Mouse (Mus musculus) neural tube, embryonic 13.5 days (tissue): ENCODE measurements around the gene Kcnk7. TPM values are rescaled to one million over a fixed set of nuclear protein-coding genes. Genes with fewer than 3 reads are reported as not detected.

Experiments
- ATAC-seq: fragments of 200-750 bp; cut with Nextera tagmentation; 2 replicates; pipeline ENCODE4 v1.8.0; 2017; ENCODE audit warnings: low read depth, mild to moderate bottlenecking, moderate TSS enrichment, moderate library complexity
- H3K27ac ChIP-seq: fragments of 300-500 bp; sonication (generic); replicated peaks from 2 replicates; pipeline ENCODE4 v1.5.1; 2015; ENCODE audit warnings: moderate library complexity, mild to moderate bottlenecking, inconsistent platforms
- H3K27me3 ChIP-seq: fragments of 300-500 bp; sonication (generic); 2 replicates; pipeline ENCODE4 v1.6.1; 2015; ENCODE audit warnings: mild to moderate bottlenecking, inconsistent platforms
- H3K36me3 ChIP-seq: fragments of 300-500 bp; sonication (generic); 2 replicates; pipeline ENCODE4 v1.6.1; 2015; ENCODE audit warnings: mild to moderate bottlenecking, inconsistent platforms
- H3K4me1 ChIP-seq: fragments of 300-500 bp; sonication (generic); replicated peaks from 2 replicates; pipeline ENCODE4 v1.6.1; 2015; ENCODE audit warnings: inconsistent platforms
- H3K4me2 ChIP-seq: fragments of 300-500 bp; sonication (generic); 2 replicates; pipeline ENCODE4 v1.6.1; 2015; ENCODE audit warnings: inconsistent platforms, mild to moderate bottlenecking, moderate library complexity
- H3K4me3 ChIP-seq: fragments of 300-500 bp; sonication (generic); 2 replicates; pipeline ENCODE4 v1.5.1; 2015; ENCODE audit warnings: mild to moderate bottlenecking, inconsistent platforms
- H3K9ac ChIP-seq: fragments of 300-500 bp; sonication (generic); 2 replicates; pipeline ENCODE4 v1.6.1; 2015; ENCODE audit warnings: moderate library complexity, mild to moderate bottlenecking, inconsistent platforms
- H3K9me3 ChIP-seq: fragments of 300-500 bp; sonication (generic); 2 replicates; pipeline ENCODE4 v1.6.1; 2016; ENCODE audit warnings: inconsistent platforms
- WGBS: fragments of 180-500 bp; shearing (Covaris S2); methylation state at CpG from one replicate; pipeline ENCODE4 v1.1.7; 2015; 5-methylcytosine and 5-hydroxymethylcytosine counted together
- polyA plus RNA-seq: library from polyadenylated mRNA; unstranded; fragments of >200 nt; fragmentation: Nextera tagmentation; extraction: Ambion mirVana; gene quantifications from 2 replicates; pipeline ENCODE4 v1.2.1, GENCODE M21; 2015

Kcnk7 gene
- polyA plus RNA-seq, 1 experiment from 2014 or later = not detected

DNA sequence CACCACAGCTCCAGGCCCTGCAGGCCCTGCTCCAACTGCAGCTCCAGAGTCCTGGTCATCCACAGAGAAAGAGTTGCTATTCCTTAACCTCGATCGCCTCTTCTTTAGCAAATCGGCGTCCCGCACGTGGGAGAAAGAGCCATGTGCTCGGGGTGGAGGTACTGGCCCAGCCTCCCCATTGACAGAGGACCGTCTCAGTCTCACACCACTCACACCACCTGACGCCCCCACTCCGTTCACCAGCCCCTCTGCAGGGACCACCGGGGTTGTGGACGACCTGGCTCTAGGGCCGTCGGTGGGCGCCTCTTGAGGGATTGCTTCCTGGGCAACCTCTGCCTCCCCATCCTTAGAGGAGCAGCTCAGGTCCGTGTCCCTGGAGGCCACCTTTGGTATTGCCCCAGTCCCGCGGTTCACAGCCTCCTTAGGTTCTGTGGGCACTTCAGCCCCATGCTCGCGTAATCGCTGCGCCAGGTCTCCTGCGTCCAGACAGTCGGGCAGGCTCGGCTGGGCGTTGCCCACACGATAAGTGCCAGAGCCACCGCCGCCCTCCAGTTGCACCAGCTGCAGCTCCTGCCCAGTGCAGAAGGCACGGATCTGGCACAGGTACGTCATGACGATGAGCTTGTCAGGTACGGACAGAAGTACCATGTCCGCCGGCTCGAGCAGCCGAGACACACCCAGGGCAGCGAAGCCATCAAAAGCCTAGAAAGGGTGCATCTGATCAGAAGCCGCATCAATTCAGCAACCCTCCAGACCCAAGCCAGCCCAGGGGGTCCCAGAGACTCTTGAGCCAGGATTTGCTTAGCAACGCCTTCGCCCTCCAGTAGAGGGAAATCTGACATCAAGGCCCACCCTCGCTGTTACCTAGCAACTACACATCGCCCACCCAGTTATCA lies 11.9 kb downstream of the Kcnk7 start:
- no peak overlapping the region; the same call in 1 of the 2 replicates for H3K4me3 ChIP-seq
- ATAC-seq = peak; percentile 46; the same call in 1 of the 2 replicates
- H3K4me2 ChIP-seq = peak overlapping the region; percentile 44
- H3K27me3 ChIP-seq = no peaks in the 10 kb centered on the region
- peak overlapping the region; percentile 53; the same call in 1 of the 2 replicates for H3K9ac ChIP-seq
- H3K27ac ChIP-seq = no peak overlapping the region
- H3K9me3 ChIP-seq = no peaks in the 10 kb centered on the region
- WGBS = 16% methylated on average over 43 of the region's 43 CpGs
- peaks cover 29% of the 10 kb centered on the region for H3K4me1 ChIP-seq
- peaks cover 90% of the 10 kb centered on the region for H3K36me3 ChIP-seq

DNA sequence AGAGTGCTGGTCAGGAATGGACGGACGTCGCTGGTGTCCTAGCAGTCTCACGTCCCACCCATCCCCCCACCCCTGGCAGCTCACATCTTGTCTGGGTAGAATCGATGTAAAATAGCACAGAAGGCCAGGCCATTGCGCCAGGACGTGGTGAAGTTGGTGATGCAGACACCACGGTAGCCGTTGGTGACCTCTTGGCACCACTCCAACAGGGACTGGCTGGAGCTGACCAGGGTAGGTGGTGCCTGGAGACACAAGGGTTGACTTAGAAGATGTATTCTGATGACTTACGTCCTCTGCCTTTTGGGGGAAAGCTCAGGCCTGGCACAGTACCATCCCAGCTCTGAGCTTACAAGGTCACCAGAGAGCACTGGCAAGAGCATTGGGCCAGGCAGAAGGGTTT lies 12.8 kb downstream of the Kcnk7 start:
- no peak overlapping the region for H3K27ac ChIP-seq
- H3K9ac ChIP-seq = 0 out of 2 replicates have a peak overlapping the region, but pooled peaks have one; percentile 26
- H3K4me2 ChIP-seq = no peak overlapping the region
- H3K27me3 ChIP-seq = no peaks in the 10 kb centered on the region
- 61% methylated on average over 10 of the region's 10 CpGs for WGBS
- H3K4me3 ChIP-seq = no peak overlapping the region
- no peak for ATAC-seq
- no peaks in the 10 kb centered on the region for H3K9me3 ChIP-seq
- H3K36me3 ChIP-seq = peaks cover 94% of the 10 kb centered on the region
- H3K4me1 ChIP-seq = peaks cover 29% of the 10 kb centered on the region

DNA sequence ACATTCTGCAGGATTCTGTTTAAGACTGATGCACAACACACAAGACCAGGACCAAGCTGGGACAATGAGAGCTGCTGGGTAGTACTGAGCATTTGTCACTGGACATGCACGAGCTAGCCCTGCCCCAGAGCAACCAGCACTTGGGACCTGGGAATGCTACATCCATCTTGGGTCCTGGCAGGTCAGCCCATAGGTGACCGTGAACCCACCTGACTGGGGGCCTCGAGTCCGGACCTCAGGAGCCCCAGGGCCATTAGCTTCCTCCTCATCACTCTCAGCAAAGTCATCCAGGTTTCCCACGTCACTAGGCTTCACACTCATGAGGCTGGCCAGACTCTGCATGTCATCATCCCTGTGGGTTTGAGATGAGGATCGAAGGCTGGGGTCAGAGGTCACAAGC lies 17.1 kb downstream of the Kcnk7 start:
- H3K36me3 ChIP-seq = peaks cover 85% of the 10 kb centered on the region

DNA sequence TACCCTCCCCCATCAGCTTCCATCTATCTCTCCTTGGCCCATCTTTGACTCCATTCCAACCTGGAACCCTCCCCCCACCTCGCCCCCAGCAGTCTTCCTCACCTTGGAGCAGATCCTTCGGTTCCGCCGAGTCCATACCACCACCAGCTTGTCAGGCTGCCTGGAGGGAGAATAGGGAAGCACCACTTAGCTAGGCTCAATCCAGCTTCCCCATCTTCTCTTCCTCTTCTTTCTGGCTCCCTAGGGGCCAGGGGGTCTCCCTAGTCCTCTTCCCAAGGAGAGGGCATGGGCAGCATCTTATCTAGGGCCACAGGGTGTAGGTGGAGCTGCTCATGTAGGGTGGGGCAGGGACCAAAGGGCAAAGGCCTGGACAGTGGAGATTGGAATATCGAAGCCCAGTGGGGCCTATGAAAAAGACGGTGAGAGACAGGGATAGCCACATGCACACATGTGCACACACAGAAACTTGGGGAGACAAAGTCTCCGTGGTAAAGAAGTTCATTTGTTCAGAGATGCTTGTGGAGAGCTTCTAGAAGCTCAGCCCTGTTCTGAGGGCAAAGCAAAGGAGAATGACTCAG lies 18.8 kb downstream of the Kcnk7 start:
- Histone ChIP-seq H3K36me3 (peaks cover 73% of the 10 kb centered on the region), H3K4me3 (no peak overlapping the region), H3K4me2 (no peak overlapping the region), H3K9me3 (no peaks in the 10 kb centered on the region), H3K9ac (no peak overlapping the region), H3K4me1 (peaks cover 42% of the 10 kb centered on the region), H3K27me3 (no peaks in the 10 kb centered on the region), H3K27ac (no peak overlapping the region)
- ATAC-seq = no peak
- WGBS = 91% methylated on average over 7 of the region's 7 CpGs

More for the DNA sequence above, 17.1 kb downstream of the Kcnk7 start:
- no peaks in the 10 kb centered on the region for H3K9me3 ChIP-seq
- no peak overlapping the region for H3K4me3 ChIP-seq
- no peak overlapping the region for H3K4me2 ChIP-seq
- 94% methylated on average over 6 of the region's 6 CpGs for WGBS
- H3K27me3 ChIP-seq = no peaks in the 10 kb centered on the region
- no peak for ATAC-seq
- no peak overlapping the region for H3K27ac ChIP-seq
- H3K9ac ChIP-seq = no peak overlapping the region
- peaks cover 37% of the 10 kb centered on the region for H3K4me1 ChIP-seq

DNA sequence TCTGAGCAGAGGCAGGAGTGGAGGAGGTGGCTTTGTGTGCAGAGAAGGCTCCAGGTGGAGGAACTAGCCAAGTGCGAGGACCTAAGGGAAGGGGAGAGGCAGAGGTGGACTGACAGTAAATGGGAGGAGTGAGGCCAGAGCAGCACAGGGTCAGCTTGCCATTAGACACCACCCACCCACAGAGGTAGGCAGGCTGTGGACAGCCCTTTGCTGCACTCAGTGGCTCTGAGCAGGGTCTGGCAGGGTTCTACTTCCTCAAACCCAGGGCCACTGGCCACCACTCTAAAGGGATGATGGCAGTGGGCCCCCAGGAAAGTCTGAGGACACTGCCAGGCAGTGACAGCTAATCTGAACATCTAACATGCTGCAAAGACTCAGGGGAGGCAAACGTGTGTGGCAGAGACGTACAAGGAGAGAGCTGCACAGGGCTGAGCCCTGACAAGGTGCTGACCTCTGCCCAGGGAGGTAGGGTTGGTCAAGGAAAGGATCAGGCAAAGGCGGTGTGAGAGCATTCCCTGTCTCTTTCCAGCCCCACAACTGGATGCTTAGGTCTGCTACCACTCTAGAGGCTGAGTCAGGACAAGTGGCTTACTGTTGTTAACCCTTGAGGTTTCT lies 19.9 kb downstream of the Kcnk7 start:
- H3K4me2 ChIP-seq = peak overlapping the region; percentile 99
- H3K27me3 ChIP-seq = no peaks in the 10 kb centered on the region
- no peaks in the 10 kb centered on the region for H3K9me3 ChIP-seq
- H3K9ac ChIP-seq = 0 out of 2 replicates have a peak overlapping the region, but pooled peaks have one; percentile 72
- peaks cover 62% of the 10 kb centered on the region for H3K36me3 ChIP-seq
- ATAC-seq = no peak
- H3K27ac ChIP-seq = no peak overlapping the region
- peaks cover 51% of the 10 kb centered on the region for H3K4me1 ChIP-seq
- 78% methylated on average over 4 of the region's 4 CpGs for WGBS
- no peak overlapping the region for H3K4me3 ChIP-seq

DNA sequence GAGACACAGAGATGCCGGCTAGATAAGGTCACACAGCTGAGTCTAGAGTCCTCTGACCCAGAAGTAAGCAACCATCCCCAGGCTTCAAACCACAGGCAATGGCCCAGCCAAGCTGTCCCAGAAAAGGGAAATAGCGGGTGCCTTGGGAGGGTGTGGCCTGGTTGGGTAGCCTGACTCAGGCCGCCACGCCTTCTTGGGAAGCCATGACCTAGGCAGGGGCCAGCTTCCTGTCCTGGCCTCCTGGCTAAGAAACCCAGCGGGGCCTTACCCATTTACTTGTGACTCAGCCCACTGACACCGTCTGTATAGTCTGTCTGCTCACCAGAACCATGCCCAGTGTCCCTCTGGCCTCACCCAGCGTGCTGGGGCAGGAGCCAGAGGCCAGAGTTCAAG lies 20.4 kb downstream of the Kcnk7 start:
- Histone ChIP-seq H3K36me3 (peaks cover 57% of the 10 kb centered on the region), H3K27me3 (no peaks in the 10 kb centered on the region), H3K9me3 (no peaks in the 10 kb centered on the region), H3K9ac (peak overlapping the region; percentile 72; the same call in 1 of the 2 replicates), H3K4me2 (peak overlapping the region; percentile 99), H3K27ac (no peak overlapping the region), H3K4me1 (peaks cover 52% of the 10 kb centered on the region), H3K4me3 (peak overlapping the region; percentile 98)
- 78% methylated on average over 7 of the region's 7 CpGs for whole genome bisulfite sequencing
- ATAC-seq = no peak

DNA sequence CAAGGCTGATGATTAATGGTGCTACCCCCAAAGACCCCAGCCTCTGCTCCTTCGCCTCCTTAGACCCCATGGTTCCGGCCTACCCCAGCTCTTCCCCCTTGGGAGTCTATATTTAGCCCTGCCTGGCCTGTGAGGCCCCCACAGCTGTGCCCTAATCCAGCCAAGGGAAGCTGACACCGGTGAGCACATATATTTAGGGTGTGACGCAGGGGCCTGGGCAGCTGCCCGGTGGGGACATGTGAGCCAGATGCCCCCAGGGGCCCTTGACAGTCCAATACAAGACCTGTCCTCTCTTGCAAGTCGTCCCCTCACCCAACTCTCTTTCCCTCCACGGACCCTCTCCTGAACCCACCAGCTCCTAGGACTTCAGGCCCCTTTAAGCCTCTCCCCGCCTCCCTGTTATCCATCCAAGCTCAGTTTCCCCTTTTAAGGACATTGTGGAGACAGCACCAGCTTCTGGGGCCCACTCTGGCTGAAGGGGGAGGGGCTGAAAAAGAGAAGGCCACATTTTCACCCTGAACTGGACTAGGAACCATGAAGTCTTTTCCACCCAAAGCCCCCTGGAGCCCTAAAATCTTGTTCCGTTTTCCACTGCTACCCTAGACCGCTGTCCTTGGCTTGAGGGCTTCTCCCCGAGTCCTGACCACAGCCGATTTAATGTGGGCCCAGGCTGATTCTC lies 21.0 kb downstream of the Kcnk7 start:
- Histone ChIP-seq H3K4me3 (peak overlapping the region; percentile 98), H3K4me1 (peaks cover 58% of the 10 kb centered on the region), H3K27ac (0 out of 2 replicates have a peak overlapping the region, but pooled peaks have one; percentile 28), H3K9me3 (no peaks in the 10 kb centered on the region), H3K36me3 (peaks cover 51% of the 10 kb centered on the region), H3K27me3 (no peaks in the 10 kb centered on the region), H3K4me2 (peak overlapping the region; percentile 99), H3K9ac (peak overlapping the region; percentile 72)
- no peak for ATAC-seq
- 72% methylated on average over 12 of the region's 12 CpGs for WGBS

DNA sequence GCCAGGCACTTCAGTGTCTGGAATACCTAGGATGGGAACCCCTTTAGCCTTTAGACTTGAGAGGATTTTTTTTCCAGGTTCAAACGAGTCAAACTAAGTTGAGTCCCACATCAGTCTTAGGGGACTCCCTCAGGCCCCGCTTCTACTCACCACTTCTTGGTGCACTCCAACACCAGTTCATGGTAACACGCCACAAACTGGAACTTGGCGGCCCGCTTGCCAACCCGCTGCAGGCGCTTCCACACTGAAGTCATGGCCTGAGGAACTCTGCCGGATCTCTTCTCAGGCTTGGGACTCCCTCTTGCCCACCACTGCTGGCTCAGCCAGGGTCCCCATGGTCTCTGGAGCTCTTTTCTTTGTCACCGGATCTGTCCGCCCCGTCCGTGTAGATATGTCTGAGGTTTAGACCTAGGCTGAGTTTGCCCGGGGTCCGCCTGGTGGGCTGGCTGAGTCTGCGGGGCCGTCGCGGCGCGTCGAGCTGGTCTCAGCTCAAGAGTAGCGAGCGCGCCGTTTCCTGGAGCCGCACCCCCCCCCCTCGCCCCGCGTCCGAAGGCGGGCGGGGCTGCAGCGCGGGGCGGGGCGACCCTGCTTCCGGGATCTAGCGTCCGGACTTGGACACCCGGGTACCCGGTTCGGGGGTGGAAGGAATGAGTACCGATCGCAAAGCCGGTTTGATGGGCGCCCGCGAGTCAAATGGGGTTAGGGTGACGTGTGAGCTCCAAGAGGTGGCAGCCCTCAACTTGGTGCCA lies 21.8 kb downstream of the Kcnk7 start, which contains the start of gene Ehbp1l1:
Gene Ehbp1l1, minus strand, starts transcription at position 551 of the 749 bp plus-strand sequence.
- peak within 1 kb of the TSS; percentile 28; the same call in 1 of the 2 replicates for H3K27ac ChIP-seq
- peak within 1 kb of the TSS; percentile 98 for H3K4me3 ChIP-seq
- peaks cover 66% of the 10 kb centered on the region for H3K4me1 ChIP-seq
- H3K9ac ChIP-seq = peak within 1 kb of the TSS; percentile 100
- peaks cover 47% of the 10 kb centered on the region for H3K36me3 ChIP-seq
- H3K4me2 ChIP-seq = peak within 1 kb of the TSS; percentile 99
- ATAC-seq = no peak
- no peaks in the 10 kb centered on the region for H3K9me3 ChIP-seq
- 13% methylated on average over 49 of the region's 49 CpGs for WGBS
- no peaks in the 10 kb centered on the region for H3K27me3 ChIP-seq

DNA sequence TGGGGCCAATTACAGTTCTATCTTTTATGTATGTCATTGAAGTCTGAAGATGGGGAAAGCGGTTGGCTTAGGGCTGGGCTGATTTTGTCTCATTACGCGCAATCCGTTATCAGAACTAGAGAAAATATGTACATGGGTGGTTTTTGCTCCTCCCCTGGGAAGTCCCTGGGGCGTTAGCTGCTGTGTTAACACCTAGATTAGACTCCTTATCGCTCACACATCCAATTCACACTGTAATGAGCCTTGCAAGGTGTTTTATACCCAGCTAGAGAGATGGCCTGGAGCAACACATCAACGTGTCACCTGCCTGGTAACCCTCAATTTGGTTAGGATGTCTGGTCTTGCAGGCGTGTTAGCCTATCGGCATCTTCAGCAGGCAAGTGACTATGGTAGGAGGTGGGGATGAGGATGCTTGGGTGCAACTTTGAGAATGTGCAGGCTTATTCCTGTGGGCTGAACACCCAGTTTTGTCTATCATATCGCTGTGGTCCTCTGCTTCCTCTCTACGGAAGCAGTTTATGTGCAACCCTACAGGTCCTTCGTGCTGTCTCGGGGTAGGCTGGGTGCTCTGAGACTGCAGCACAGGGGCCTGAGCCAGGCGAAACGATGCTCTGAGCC lies 22.9 kb downstream of the Kcnk7 start:
- Histone ChIP-seq H3K27ac (peak overlapping the region; percentile 98), H3K27me3 (no peaks in the 10 kb centered on the region), H3K9ac (peak overlapping the region; percentile 100), H3K4me3 (peak overlapping the region; percentile 98), H3K4me1 (peaks cover 73% of the 10 kb centered on the region), H3K9me3 (no peaks in the 10 kb centered on the region), H3K36me3 (peaks cover 35% of the 10 kb centered on the region), H3K4me2 (peak overlapping the region; percentile 99)
- 76% methylated on average over 15 of the region's 15 CpGs for WGBS
- ATAC-seq = no peak

DNA sequence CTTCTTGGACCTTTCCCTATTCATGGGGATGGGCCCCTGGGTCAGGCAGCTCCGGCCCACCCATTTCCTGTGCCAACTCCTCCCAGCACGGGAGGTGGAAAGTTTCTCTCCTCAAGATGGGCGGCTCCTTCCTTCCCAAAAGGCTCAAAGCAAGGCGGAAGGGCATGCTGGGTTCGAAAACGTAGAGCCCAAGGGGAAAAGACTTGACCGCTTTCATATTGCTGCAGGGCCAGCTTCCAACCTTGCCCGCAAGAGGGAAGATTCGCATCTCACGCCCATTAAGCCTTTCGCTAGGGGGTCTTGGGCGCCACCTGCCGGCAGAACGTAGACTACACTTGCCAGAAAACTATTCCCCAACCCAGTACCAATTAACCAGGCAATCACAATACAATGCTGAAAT lies 23.5 kb downstream of the Kcnk7 start:
- no peaks in the 10 kb centered on the region for H3K27me3 ChIP-seq
- H3K9ac ChIP-seq = peak overlapping the region; percentile 100
- H3K4me2 ChIP-seq = peak overlapping the region; percentile 99
- 4% methylated on average over 14 of the region's 14 CpGs for WGBS
- H3K9me3 ChIP-seq = no peaks in the 10 kb centered on the region
- H3K36me3 ChIP-seq = peaks cover 29% of the 10 kb centered on the region
- H3K27ac ChIP-seq = peak overlapping the region; percentile 98
- ATAC-seq = 0 out of 2 replicates have a peak, but pooled peaks have one; percentile 1
- H3K4me3 ChIP-seq = peak overlapping the region; percentile 98
- peaks cover 74% of the 10 kb centered on the region for H3K4me1 ChIP-seq
